Mouse (Mus musculus): Measurements from ENCODE around the gene Fermt2. TPM values are rescaled to one million over a fixed set of nuclear protein-coding genes. Genes with fewer than 3 reads are reported as not detected.
A peak's percentile ranks its signal among the peaks of the same experiment; 100 is the strongest.
"Not testable (repeated sequence)": the region's sequence is repeated elsewhere in the genome, so short reads cannot be mapped to it uniquely, and the experiment has no call there.

Gene Fermt2
- polyA plus RNA-seq, 1 experiment = 6.4 TPM

DNA sequence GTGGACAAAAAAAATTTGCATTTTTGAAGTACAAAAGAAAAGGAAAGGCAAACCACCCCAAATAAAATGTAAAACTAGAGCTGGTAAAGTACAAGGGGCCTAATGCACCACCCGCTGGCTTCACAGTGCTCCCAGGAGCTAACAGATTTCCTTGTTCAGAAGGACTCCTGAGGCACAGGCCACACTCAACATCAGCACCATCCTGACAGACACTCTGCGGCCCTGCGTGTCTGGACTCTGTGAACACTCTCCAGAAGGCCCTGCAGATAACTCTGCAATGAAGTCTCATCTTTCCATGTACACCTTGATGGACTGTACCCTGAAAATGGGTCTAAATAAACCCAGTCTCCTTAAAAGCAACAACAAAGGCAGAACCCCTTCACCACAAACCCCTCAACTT, 22.5 kb downstream of the Fermt2 start:
- TF ChIP-seq POLR2A (IDR thresholded peaks at IDR 0.05; ENCODE audit: control insufficient read depth, low read depth, low read length) (no peak), CTCF (IDR thresholded peaks at IDR 0.05; ENCODE audit: control insufficient read depth, insufficient read depth, insufficient replicate concordance, low read depth, low read length) (no peak)
- H3K27me3 ChIP-seq (ENCODE audit: control insufficient read depth, insufficient read depth, low read length) = no peaks in the 10 kb centered on the region
- H3K27ac ChIP-seq (ENCODE audit: control insufficient read depth, insufficient read depth, low read depth, low read length) = peak overlapping the region; percentile 19; the same call in 1 of the 2 replicates
- peaks cover 4% of the 10 kb centered on the region for H3K4me1 ChIP-seq (ENCODE audit: control insufficient read depth, insufficient read depth, low read length)
- H3K36me3 ChIP-seq (ENCODE audit: control insufficient read depth, insufficient read depth, low read length) = no peaks in the 10 kb centered on the region
- no peak overlapping the region for H3K4me3 ChIP-seq (ENCODE audit: control insufficient read depth, low read depth, low read length)

- TF ChIP-seq CTCF (IDR thresholded peaks at IDR 0.05; ENCODE audit: control insufficient read depth, insufficient read depth, insufficient replicate concordance, low read depth, low read length) (no peak), POLR2A (IDR thresholded peaks at IDR 0.05; ENCODE audit: control insufficient read depth, low read depth, low read length) (no peak)
- H3K4me3 ChIP-seq (ENCODE audit: control insufficient read depth, low read depth, low read length) = no peak overlapping the region
- H3K27ac ChIP-seq (ENCODE audit: control insufficient read depth, insufficient read depth, low read depth, low read length) = no peak overlapping the region
- H3K4me1 ChIP-seq (ENCODE audit: control insufficient read depth, insufficient read depth, low read length) = peaks cover 4% of the 10 kb centered on the region
- H3K36me3 ChIP-seq (ENCODE audit: control insufficient read depth, insufficient read depth, low read length) = no peaks in the 10 kb centered on the region
- H3K27me3 ChIP-seq (ENCODE audit: control insufficient read depth, insufficient read depth, low read length) = no peaks in the 10 kb centered on the region
These were observed 22.9 kb downstream of the Fermt2 start for GRCm38 (mm10) chr14:45507032-45507431.

DNA sequence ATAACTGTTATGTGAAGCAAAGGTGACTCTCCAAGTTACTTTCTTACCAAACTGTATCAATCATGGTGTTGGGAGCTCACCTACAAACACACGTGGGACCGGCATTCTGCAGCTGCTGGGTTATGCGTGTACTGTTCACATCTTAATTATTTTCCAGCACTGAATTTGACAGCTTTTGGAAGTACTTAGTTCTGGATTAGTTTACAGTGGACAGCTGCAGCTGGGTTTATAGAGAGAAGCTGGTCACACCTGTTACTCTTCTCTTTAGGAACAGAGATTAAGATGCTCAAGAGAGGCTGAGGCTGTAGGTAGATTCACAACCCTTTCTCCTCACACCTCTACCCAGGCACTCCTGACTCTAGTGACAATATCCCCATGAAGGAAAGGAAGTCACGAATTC, 23.8 kb downstream of the Fermt2 start:
- Histone ChIP-seq H3K4me1 (ENCODE audit: control insufficient read depth, insufficient read depth, low read length) (peaks cover 4% of the 10 kb centered on the region), H3K36me3 (ENCODE audit: control insufficient read depth, insufficient read depth, low read length) (no peaks in the 10 kb centered on the region), H3K27ac (ENCODE audit: control insufficient read depth, insufficient read depth, low read depth, low read length) (no peak overlapping the region), H3K27me3 (ENCODE audit: control insufficient read depth, insufficient read depth, low read length) (no peaks in the 10 kb centered on the region), H3K4me3 (ENCODE audit: control insufficient read depth, low read depth, low read length) (no peak overlapping the region)
- no peak for TF ChIP-seq POLR2A (IDR thresholded peaks at IDR 0.05; ENCODE audit: control insufficient read depth, low read depth, low read length)
- TF ChIP-seq CTCF (IDR thresholded peaks at IDR 0.05; ENCODE audit: control insufficient read depth, insufficient read depth, insufficient replicate concordance, low read depth, low read length) = no peak

DNA sequence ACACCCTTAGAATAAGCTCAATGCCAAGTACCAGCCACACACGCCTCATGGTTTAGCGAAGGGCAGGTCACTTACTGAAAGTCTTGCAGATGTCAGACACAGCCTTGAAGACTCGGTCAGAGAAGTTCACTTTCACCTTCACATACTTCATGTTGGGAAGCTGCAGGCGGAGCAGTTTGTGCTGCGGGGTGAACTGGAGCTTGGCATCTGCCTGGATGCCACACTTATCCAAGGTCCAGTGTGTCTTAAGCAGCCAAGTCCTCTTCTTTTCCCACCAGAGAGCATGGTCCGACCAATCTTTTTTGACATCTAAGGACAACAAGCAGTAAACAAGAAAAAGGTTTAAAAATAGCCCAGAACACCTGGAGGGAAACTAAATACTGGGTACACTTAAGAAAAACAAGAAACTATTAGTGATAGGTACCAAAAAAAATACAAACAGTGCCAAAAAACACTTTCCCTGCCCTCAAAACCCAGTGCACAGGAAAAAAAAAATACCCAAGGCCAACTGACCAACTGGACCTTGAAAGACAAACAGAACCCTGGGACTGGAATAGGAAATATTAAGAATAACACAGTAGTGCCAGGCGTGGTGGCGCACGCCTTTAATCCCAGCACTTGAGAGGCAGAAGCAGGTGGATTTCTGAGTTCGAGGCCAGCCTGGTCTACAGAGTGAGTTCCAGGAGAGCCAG, 25.4 kb downstream of the Fermt2 start:
- Histone ChIP-seq H3K4me3 (ENCODE audit: control insufficient read depth, low read depth, low read length) (no peak overlapping the region), H3K27me3 (ENCODE audit: control insufficient read depth, insufficient read depth, low read length) (no peaks in the 10 kb centered on the region), H3K36me3 (ENCODE audit: control insufficient read depth, insufficient read depth, low read length) (no peaks in the 10 kb centered on the region), H3K27ac (ENCODE audit: control insufficient read depth, insufficient read depth, low read depth, low read length) (no peak overlapping the region), H3K4me1 (ENCODE audit: control insufficient read depth, insufficient read depth, low read length) (peaks cover 2% of the 10 kb centered on the region)
- TF ChIP-seq CTCF (IDR thresholded peaks at IDR 0.05; ENCODE audit: control insufficient read depth, insufficient read depth, insufficient replicate concordance, low read depth, low read length) = no peak
- no peak for TF ChIP-seq POLR2A (IDR thresholded peaks at IDR 0.05; ENCODE audit: control insufficient read depth, low read depth, low read length)

DNA sequence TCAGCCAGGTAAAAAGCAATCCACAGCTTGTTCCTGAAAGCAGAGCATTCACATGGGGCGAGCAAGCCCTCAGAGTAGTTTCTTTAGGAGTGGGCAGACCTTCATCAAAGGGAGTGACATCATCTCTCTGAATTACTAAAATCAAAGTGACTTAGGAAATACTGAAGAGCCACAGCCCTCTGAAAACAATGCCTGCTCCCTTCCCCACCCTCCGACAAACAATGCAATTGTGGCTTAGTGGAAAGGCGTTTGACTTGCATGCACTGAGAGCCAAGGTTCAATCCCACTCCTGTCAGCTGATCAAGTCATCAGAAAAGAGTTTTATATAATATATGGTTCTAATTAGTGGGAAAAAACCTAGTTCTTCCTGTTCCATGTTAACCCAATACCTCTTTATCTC, 26.0 kb downstream of the Fermt2 start:
- no peaks in the 10 kb centered on the region for H3K27me3 ChIP-seq (ENCODE audit: control insufficient read depth, insufficient read depth, low read length)
- no peak overlapping the region for H3K4me3 ChIP-seq (ENCODE audit: control insufficient read depth, low read depth, low read length)
- H3K4me1 ChIP-seq (ENCODE audit: control insufficient read depth, insufficient read depth, low read length) = peaks cover 2% of the 10 kb centered on the region
- no peak overlapping the region for H3K27ac ChIP-seq (ENCODE audit: control insufficient read depth, insufficient read depth, low read depth, low read length)
- no peak for TF ChIP-seq POLR2A (IDR thresholded peaks at IDR 0.05; ENCODE audit: control insufficient read depth, low read depth, low read length)
- TF ChIP-seq CTCF (IDR thresholded peaks at IDR 0.05; ENCODE audit: control insufficient read depth, insufficient read depth, insufficient replicate concordance, low read depth, low read length) = no peak
- H3K36me3 ChIP-seq (ENCODE audit: control insufficient read depth, insufficient read depth, low read length) = no peaks in the 10 kb centered on the region

GRCm38 (mm10) chr14:45500052-45500451, 29.9 kb downstream of the Fermt2 start:
- Histone ChIP-seq H3K27me3 (ENCODE audit: control insufficient read depth, insufficient read depth, low read length) (no peaks in the 10 kb centered on the region), H3K36me3 (ENCODE audit: control insufficient read depth, insufficient read depth, low read length) (no peaks in the 10 kb centered on the region), H3K4me3 (ENCODE audit: control insufficient read depth, low read depth, low read length) (no peak overlapping the region), H3K27ac (ENCODE audit: control insufficient read depth, insufficient read depth, low read depth, low read length) (no peak overlapping the region), H3K4me1 (ENCODE audit: control insufficient read depth, insufficient read depth, low read length) (no peaks in the 10 kb centered on the region)
- TF ChIP-seq POLR2A (IDR thresholded peaks at IDR 0.05; ENCODE audit: control insufficient read depth, low read depth, low read length) (no peak), CTCF (IDR thresholded peaks at IDR 0.05; ENCODE audit: control insufficient read depth, insufficient read depth, insufficient replicate concordance, low read depth, low read length) (no peak)

DNA sequence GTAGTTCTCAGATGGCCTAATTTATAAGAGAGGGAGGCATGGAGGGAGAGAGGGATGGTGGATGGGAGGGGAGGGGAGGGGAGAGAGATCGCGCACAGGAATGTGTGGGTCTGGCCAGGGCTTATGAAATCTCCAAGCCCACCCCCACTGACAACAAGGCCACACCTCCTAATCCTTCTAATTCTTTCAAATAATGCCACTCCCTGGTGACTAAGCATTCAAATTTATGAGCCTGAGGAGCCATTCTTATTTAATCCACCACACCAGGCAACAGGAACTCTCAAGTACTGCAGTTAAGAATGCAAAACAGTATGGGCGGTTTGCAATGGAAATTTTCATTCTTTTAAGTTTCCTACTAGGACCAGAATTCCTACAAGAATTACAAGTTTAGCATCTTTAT, 32.8 kb downstream of the Fermt2 start:
- H3K27ac ChIP-seq (ENCODE audit: control insufficient read depth, insufficient read depth, low read depth, low read length) = no peak overlapping the region
- H3K36me3 ChIP-seq (ENCODE audit: control insufficient read depth, insufficient read depth, low read length) = no peaks in the 10 kb centered on the region
- TF ChIP-seq CTCF (IDR thresholded peaks at IDR 0.05; ENCODE audit: control insufficient read depth, insufficient read depth, insufficient replicate concordance, low read depth, low read length) (no peak), POLR2A (IDR thresholded peaks at IDR 0.05; ENCODE audit: control insufficient read depth, low read depth, low read length) (no peak)
- no peak overlapping the region for H3K4me3 ChIP-seq (ENCODE audit: control insufficient read depth, low read depth, low read length)
- H3K27me3 ChIP-seq (ENCODE audit: control insufficient read depth, insufficient read depth, low read length) = no peaks in the 10 kb centered on the region
- no peaks in the 10 kb centered on the region for H3K4me1 ChIP-seq (ENCODE audit: control insufficient read depth, insufficient read depth, low read length)

GRCm38 (mm10) chr14:45495810-45496209, 34.1 kb downstream of the Fermt2 start:
- not testable (repeated sequence) for H3K27ac ChIP-seq (ENCODE audit: control insufficient read depth, insufficient read depth, low read depth, low read length); H3K4me3 ChIP-seq (ENCODE audit: control insufficient read depth, low read depth, low read length); H3K27me3 ChIP-seq (ENCODE audit: control insufficient read depth, insufficient read depth, low read length); H3K36me3 ChIP-seq (ENCODE audit: control insufficient read depth, insufficient read depth, low read length); H3K4me1 ChIP-seq (ENCODE audit: control insufficient read depth, insufficient read depth, low read length)
